Mouse (Mus musculus) hindbrain, embryonic 11.5 days (tissue): ENCODE measurements around the gene Grm7. TPM values are rescaled to one million over a fixed set of nuclear protein-coding genes. Genes with fewer than 3 reads are reported as not detected.

Source experiments
- ATAC-seq: fragments of 200-750 bp; cut with Nextera tagmentation; 2 replicates; pipeline ENCODE4 v1.8.0; 2017; ENCODE audit warnings: mild to moderate bottlenecking, moderate TSS enrichment, moderate library complexity; ENCODE audit not compliant: low FRiP score
- DNase-seq: peaks from one replicate; pipeline ENCODE4 v3.0.0-alpha.2; 2015; ENCODE audit warnings: low spot score
- H3K27ac ChIP-seq: fragments of 300-500 bp; sonication (generic); 2 replicates; pipeline ENCODE4 v1.5.1; 2014; ENCODE audit warnings: mild to moderate bottlenecking, low read depth, low read length
- H3K27me3 ChIP-seq: fragments of 300-500 bp; sonication (generic); 2 replicates; pipeline ENCODE4 v1.6.1; 2014; ENCODE audit warnings: mild to moderate bottlenecking, low read length, moderate library complexity, mixed read lengths; ENCODE audit not compliant: control insufficient read depth, insufficient read depth
- H3K36me3 ChIP-seq: fragments of 300-500 bp; sonication (generic); 2 replicates; pipeline ENCODE4 v1.6.1; 2014; ENCODE audit warnings: mild to moderate bottlenecking, low read length, moderate library complexity, mixed read lengths; ENCODE audit not compliant: control insufficient read depth, insufficient read depth
- H3K4me1 ChIP-seq: fragments of 300-500 bp; sonication (generic); replicated peaks from 2 replicates; pipeline ENCODE4 v1.6.1; 2014; ENCODE audit warnings: low read length, mixed read lengths; ENCODE audit not compliant: control insufficient read depth, insufficient read depth
- H3K4me2 ChIP-seq: fragments of 300-500 bp; sonication (generic); replicated peaks from 2 replicates; pipeline ENCODE4 v1.6.1; 2014; ENCODE audit warnings: mild to moderate bottlenecking, low read depth, low read length
- H3K4me3 ChIP-seq: fragments of 300-500 bp; sonication (generic); 2 replicates; pipeline ENCODE4 v1.5.1; 2014; ENCODE audit warnings: low read depth, low read length
- H3K9ac ChIP-seq: fragments of 300-500 bp; sonication (generic); 2 replicates; pipeline ENCODE4 v1.6.1; 2014; ENCODE audit warnings: low read depth, low read length
- H3K9me3 ChIP-seq: fragments of 300-500 bp; sonication (generic); 2 replicates; pipeline ENCODE4 v1.6.1; 2016; ENCODE audit warnings: low read length; ENCODE audit not compliant: control insufficient read depth
- WGBS: fragments of 180-500 bp; shearing (Covaris S2); extraction: QIAGEN DNeasy Blood & Tissue Kit; methylation state at CpG from one replicate; pipeline ENCODE4 v1.1.7; 2014; 5-methylcytosine and 5-hydroxymethylcytosine counted together
- polyA plus RNA-seq: library from polyadenylated mRNA; unstranded; fragments of >200 nt; fragmentation: Nextera tagmentation; extraction: Ambion mirVana; gene quantifications from 2 replicates; pipeline ENCODE4 v1.2.1, GENCODE M21; 2014

Gene Grm7
- polyA plus RNA-seq, 1 experiment from 2014 or later = 0.69 TPM

DNA sequence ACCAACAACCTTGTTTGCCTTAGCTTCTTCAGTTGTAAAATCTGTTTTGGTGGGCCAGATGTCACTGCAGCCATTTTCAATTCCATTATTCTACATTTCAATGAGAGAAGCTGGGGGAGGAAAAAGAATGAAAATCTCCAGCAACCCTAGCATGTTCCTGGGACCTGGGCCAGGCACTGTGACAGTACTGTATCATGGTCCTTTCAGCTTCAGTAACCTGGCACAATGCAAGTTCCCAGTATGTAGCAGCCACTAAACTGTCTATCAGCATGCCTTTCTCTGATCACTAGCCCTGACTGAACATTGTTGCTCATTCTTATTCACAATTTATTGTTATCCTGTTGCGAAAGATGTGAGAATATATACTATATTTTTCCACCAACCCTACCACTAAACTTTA lies 779.4 kb downstream of the Grm7 start:
- Histone ChIP-seq H3K4me2 (no peak overlapping the region), H3K9me3 (no peaks in the 10 kb centered on the region), H3K4me1 (no peaks in the 10 kb centered on the region), H3K27me3 (no peaks in the 10 kb centered on the region), H3K4me3 (no peak overlapping the region), H3K9ac (no peak overlapping the region), H3K36me3 (no peaks in the 10 kb centered on the region), H3K27ac (no peak overlapping the region)
- WGBS = 73% methylated on average over 1 of the region's 1 CpGs
- DNase-seq = no peak
- ATAC-seq = no peak

DNA sequence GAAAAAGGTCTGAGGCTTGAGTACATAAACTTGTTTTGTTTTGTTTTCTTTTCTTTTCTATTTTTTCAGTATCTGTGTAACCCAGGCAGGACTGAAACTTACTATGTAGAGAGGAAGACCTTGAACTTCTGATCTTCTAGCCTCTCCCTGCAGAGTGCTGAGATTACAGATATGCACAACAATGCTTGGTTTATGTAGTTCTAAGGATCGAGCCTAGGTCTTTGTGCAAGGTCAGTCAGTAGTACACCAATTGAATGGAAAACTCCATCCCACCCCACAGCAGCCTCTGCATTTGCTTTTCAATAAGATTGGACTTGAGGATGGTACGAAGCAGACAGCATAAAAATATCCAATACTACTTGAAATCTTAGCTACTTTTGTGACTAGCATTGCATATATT lies 800.8 kb downstream of the Grm7 start:
- DNase-seq (no peak), ATAC-seq (no peak)
- no peaks in the 10 kb centered on the region for H3K27me3 ChIP-seq
- H3K36me3 ChIP-seq = no peaks in the 10 kb centered on the region
- H3K4me1 ChIP-seq = no peaks in the 10 kb centered on the region
- WGBS = 80% methylated on average over 2 of the region's 2 CpGs
- no peak overlapping the region for H3K9ac ChIP-seq
- no peak overlapping the region for H3K4me2 ChIP-seq
- no peak overlapping the region for H3K27ac ChIP-seq
- H3K9me3 ChIP-seq = no peaks in the 10 kb centered on the region
- no peak overlapping the region for H3K4me3 ChIP-seq

DNA sequence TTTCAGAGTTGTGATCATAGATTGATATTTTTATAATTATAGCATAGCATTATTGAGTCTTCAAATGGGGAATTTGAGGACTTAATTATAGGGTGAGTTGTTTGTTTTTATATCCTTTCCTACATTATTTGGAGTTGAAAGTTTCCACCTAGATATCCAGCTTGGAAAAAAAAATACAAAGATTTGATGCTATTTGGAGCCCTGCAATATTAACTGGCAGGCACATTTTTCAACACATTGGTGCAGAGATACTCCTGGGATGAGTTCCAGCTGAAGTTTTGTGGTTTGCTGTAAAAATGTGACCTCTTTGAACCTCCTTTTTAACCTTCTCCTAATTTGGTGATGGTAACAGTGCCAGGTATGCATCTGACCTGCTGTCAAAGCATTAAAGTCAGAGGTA lies 802.5 kb downstream of the Grm7 start:
- Histone ChIP-seq H3K27ac (no peak overlapping the region), H3K9me3 (no peaks in the 10 kb centered on the region), H3K27me3 (no peaks in the 10 kb centered on the region), H3K4me3 (no peak overlapping the region), H3K9ac (no peak overlapping the region), H3K36me3 (no peaks in the 10 kb centered on the region), H3K4me1 (no peaks in the 10 kb centered on the region), H3K4me2 (no peak overlapping the region)
- ATAC-seq (no peak), DNase-seq (no peak)

DNA sequence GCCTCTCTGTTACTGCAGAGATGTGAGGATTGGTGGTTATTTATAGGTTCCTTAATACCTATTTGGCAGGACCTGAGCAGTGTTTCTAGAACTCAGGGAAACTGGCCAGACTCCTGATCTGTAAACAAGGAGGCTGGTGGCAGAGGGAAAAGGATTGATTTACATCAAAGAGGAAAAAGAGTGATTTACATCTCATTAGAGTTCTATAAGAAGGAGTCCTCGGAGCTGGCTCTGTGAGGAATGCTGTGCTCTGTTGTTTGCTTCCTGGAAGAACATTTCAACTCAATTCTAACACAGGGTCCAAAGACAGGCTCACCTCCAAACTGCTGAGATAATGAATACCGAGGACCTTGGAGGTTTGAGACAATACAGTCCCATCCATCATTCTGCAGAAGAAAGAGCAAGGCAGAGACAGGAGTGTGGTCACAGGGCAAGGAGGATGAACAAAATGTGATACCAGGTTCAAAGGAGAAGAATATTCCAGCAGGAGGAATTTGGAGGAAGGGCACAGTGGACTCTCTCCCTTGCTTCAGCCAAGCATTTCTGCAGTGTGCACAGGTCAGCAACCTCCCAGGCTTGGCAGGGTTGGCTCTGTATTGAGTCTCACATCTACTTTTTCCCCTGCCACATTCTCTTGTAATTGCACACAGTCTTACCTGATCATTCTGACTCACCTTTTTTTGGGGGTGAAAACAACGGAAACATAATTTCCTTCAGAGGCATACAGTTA lies 803.8 kb downstream of the Grm7 start:
- Histone ChIP-seq H3K36me3 (no peaks in the 10 kb centered on the region), H3K27ac (no peak overlapping the region), H3K4me3 (no peak overlapping the region), H3K27me3 (no peaks in the 10 kb centered on the region), H3K9me3 (no peaks in the 10 kb centered on the region), H3K4me2 (no peak overlapping the region), H3K4me1 (no peaks in the 10 kb centered on the region), H3K9ac (no peak overlapping the region)
- 28% methylated on average over 3 of the region's 3 CpGs for WGBS
- DNase-seq (no peak), ATAC-seq (no peak)

DNA sequence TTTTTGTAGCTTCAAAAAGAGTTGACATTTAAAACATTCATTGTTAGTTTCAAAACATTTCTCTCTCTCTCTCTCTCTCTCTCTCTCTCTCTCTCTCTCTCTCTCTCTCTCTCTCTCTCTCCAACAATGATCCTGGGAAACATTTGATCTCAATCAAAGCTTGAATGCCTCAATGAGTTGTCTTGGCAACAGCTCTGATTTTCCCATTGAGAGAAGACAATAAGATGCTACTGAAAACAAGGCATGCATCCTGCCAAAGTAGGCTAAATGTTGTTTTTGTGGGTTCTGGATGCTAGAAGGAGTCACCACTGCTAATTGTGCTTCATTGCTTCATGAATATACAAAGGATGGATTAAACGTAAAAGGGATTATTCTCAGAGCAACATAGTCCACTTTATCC lies 836.5 kb downstream of the Grm7 start:
- Histone ChIP-seq H3K4me2 (no peak overlapping the region), H3K9me3 (no peaks in the 10 kb centered on the region), H3K27ac (no peak overlapping the region), H3K4me1 (no peaks in the 10 kb centered on the region), H3K27me3 (no peaks in the 10 kb centered on the region), H3K9ac (no peak overlapping the region), H3K36me3 (no peaks in the 10 kb centered on the region), H3K4me3 (no peak overlapping the region)
- DNase-seq (no peak), ATAC-seq (no peak)
- 46% methylated on average over 1 of the region's 1 CpGs for WGBS

DNA sequence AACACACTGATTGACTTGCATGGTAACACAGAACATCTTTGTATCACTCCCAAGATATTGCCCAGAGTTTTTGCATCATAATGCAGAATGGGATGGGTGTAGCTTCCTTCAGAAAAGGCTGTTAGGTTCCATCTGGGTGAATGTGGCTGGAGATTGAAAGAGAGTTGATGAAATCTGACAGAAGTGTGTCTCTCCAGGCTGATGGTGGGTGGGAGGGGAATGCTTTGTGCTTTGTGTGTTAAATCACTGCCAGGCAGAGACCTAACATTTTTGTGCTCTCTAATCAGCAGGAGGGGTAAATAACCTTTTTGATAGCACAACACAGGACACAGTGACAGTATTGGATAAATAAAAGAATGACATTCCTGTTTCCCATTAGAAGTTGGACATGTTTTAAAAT lies 840.7 kb downstream of the Grm7 start:
- ATAC-seq (no peak), DNase-seq (no peak)
- Histone ChIP-seq H3K9me3 (no peaks in the 10 kb centered on the region), H3K9ac (no peak overlapping the region), H3K4me3 (no peak overlapping the region), H3K4me1 (no peaks in the 10 kb centered on the region), H3K4me2 (no peak overlapping the region), H3K27ac (no peak overlapping the region), H3K27me3 (no peaks in the 10 kb centered on the region), H3K36me3 (no peaks in the 10 kb centered on the region)

DNA sequence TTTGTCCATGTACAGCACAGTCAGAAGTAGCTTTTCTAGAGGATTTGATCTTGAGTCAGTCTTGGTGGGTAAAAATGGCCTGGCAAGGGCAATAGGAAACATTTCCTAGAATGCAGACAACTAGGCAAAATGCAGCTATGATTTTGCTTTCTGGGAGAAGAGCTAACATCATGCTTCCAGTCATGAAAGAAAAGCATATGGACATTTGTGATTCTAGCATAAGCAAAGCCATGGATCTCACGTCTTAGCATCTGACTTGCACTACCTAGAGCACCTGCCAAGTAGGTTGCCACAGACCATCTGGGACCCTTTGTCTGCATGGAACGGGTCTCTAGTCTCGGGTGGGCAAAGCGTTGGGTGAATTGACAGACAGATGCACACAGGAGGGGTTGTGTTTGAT lies 842.2 kb downstream of the Grm7 start:
- no peaks in the 10 kb centered on the region for H3K27me3 ChIP-seq
- no peak for DNase-seq
- no peaks in the 10 kb centered on the region for H3K9me3 ChIP-seq
- H3K4me2 ChIP-seq = no peak overlapping the region
- no peak overlapping the region for H3K27ac ChIP-seq
- 82% methylated on average over 4 of the region's 4 CpGs for WGBS
- H3K4me3 ChIP-seq = no peak overlapping the region
- H3K4me1 ChIP-seq = no peaks in the 10 kb centered on the region
- H3K36me3 ChIP-seq = no peaks in the 10 kb centered on the region
- no peak for ATAC-seq
- no peak overlapping the region for H3K9ac ChIP-seq

DNA sequence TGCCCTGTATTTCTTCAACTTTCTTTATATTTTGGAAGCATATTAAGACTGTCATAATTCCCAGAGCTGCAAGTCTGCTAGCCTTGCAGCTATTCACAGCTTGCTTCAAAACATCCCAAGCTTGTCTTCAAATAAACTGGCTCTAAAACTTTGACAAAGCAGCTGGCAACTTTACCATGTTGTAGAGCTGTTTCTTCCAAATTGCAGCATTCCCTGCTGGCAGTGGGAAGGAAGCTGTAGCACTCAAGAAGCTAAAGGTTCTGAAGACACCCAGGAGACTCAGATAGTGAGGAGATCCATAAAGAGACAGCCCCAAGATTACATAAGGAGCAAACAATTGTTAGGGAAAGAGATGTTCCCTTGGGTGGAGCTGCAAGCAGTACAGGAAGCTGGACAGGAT lies 846.8 kb downstream of the Grm7 start:
- Histone ChIP-seq H3K27me3 (no peaks in the 10 kb centered on the region), H3K9me3 (no peaks in the 10 kb centered on the region), H3K36me3 (no peaks in the 10 kb centered on the region), H3K4me2 (no peak overlapping the region), H3K27ac (no peak overlapping the region), H3K4me3 (no peak overlapping the region), H3K9ac (no peak overlapping the region), H3K4me1 (no peaks in the 10 kb centered on the region)
- no peak for DNase-seq
- no peak for ATAC-seq

DNA sequence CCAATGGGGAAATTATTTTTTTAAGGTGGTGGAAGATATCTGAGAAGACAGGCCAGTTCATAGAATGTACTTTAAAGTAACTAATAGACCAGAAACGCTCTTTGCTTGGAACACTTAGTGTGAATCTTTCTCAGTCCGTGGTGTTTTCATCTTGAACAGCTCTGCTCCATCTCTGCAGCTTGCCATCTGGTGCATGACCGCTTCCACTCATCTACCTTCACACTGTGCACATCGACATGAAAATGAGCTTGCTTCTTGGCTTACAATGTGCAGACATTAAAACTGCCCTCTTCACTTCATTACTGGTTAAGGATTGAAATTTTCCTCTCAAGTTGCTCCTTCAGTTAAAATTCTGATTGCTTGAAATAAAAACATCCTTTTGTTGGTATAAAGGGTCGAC lies 854.2 kb downstream of the Grm7 start:
- WGBS = 83% methylated on average over 5 of the region's 5 CpGs
- Histone ChIP-seq H3K4me3 (no peak overlapping the region), H3K9me3 (no peaks in the 10 kb centered on the region), H3K9ac (no peak overlapping the region), H3K27ac (no peak overlapping the region), H3K4me1 (no peaks in the 10 kb centered on the region), H3K36me3 (no peaks in the 10 kb centered on the region), H3K4me2 (no peak overlapping the region), H3K27me3 (no peaks in the 10 kb centered on the region)
- no peak for DNase-seq
- ATAC-seq = no peak
